Mouse (Mus musculus): ENCODE measurements around the gene Tpgs1.

Gene Tpgs1

DNA sequence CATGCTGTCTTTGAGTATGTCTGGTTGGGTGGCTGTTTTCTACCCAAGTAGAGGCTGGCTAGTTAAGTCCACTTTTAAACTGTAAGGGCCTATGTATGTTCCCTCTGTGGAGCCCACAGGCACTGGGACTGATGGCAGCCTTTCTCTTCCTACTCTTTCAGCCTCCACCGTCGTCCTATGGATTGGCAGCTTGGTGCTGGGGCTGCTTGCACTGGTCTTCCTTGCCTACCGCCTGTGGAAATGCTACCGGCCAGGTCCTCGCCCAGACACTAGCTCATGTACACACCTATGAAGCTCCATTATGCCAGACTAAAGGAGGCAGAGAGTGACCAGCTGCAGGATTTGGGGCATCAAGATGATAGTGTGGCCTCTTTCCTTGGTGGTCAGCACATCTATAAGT lies 1.1 kb upstream of the Tpgs1 start:
- no peak for DNase-seq (ENCODE audit: low spot score)

DNA sequence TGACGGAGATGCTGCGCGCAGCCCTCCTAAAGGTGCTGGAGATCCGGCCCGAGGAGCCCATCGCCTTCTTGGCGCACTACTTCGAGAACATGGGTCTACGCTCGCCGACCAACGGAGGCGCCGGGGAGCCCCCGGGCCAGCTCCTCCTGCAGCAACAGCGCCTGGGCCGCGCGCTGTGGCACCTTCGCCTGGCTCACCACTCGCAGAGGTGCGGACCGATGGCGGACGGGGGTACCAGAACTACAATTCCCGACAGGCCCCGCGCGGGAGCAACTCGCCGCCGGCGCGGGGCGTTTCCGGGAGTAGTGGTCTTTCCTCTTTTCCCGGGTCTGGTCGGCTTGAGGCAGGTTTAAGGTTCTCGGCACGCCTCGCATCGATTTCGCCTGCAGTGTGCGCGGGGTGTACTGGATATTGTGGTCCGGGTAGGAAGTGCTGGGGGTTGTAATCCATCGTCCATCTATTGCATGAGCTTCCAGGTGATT lies 448 bp downstream of the Tpgs1 start:
- peak; percentile 45 for DNase-seq (ENCODE audit: low spot score)

DNA sequence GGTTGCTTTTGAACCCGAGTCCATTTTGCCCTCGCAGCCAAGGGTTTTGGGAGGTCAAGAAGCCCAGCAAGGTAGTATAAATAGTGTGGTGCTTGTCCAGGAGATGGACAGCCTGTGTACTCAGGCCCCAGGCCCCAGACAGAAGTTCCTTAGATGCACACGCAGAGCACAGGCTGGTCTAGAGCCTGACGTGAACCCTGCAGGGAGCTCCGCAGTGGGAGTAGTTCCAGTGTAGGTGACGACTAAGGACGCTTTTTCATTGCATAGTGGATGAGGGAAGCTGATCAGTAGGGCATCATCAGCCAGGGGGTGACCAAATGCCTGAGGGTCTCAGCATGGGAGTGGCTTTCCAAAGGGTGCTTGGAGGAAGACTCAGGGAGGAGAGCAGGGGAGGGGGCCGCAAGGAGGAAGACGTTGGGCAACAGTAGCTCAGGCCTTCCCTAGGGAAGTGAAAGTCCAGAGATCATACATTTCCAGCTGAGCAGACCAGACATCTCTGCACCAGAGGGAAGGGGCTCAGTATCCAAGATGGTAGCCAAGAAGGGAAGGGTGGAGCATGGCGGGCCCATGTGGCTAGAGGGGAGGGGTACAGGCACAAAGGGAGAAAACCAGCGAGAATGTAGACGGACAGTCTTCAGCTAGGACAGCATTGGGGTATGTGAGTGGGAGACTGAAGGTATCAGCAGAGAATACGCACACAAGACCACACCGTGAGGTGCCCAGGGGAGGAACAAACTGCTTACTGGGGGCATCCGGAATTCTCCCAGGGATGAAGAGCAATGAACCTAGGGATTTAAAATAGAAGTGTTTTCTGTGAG lies 1.1 kb downstream of the Tpgs1 start:
- DNase-seq (ENCODE audit: low spot score), result no peak

DNA sequence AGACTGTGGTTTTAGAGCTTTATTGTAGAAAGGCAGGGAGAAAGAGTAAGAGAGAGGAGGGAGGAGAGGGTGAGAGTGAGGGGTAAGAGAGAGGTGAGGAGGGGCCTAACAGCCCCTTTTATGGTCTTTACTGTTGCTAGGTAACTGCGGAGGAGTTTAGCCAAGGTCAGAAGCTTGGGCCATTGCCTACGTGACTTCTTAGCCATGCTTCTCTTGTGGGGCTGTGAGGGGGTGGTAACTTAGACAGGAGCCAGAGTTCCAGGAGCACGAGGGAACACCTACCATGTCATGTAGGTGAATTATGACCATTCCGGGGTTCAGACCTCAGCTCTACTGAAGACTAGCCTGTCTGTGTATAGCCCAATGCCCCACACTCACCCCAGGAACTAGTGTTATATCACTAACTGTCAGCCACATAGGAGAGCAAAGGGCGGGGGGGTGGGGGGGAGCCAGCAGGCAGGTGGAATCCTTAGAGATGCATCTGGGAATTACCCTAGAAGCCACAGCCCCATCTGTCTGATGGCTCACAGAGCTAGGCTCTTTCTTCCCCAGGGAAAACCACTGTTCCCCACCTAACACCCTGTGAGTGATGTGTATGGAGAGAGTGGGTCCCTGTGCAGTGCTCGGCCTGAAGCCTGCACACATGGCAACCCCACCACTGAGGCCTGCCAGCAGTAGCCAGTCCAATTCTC lies 2.4 kb downstream of the Tpgs1 start:
- no peak for DNase-seq (ENCODE audit: low spot score)

DNA sequence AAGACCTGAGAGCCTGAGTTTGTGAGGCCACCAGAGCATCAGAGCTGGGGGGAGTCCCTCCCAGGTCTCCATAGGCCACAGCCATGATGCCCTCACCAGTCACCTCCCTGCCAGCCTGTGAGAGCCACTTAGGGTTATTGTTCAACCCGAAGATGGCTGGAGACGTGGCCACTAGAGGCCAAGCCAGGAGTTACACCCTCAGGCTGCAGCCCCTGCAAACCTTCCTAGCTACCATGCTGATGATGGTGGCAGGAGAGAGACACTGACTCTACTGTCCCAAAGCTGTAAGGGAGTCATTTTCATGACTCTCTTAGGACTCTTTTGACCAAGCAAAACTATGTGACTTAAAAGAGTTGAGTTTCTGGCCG lies 2.9 kb downstream of the Tpgs1 start:
- DNase-seq (ENCODE audit: low spot score), result no peak

DNA sequence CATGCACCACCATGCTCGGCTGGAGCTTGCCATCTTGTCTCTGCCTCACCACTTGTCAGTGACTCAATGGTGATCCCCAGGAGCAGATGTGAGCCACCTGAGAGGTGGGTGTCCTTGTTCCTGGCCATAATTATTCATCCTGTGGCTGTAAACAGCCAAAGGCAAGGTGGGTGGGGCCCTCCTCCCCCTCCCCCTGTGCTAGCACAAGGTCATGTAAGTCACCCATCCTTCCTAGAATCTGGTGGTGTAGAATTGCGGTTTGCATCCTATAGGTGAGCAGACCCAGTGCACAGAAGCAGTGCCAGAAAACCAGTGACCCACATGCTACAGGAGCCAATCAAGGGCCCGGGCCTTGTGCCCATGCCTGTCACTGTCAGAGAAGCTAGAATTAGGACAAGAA lies 3.9 kb downstream of the Tpgs1 start:
- no peak for DNase-seq (ENCODE audit: low spot score)

DNA sequence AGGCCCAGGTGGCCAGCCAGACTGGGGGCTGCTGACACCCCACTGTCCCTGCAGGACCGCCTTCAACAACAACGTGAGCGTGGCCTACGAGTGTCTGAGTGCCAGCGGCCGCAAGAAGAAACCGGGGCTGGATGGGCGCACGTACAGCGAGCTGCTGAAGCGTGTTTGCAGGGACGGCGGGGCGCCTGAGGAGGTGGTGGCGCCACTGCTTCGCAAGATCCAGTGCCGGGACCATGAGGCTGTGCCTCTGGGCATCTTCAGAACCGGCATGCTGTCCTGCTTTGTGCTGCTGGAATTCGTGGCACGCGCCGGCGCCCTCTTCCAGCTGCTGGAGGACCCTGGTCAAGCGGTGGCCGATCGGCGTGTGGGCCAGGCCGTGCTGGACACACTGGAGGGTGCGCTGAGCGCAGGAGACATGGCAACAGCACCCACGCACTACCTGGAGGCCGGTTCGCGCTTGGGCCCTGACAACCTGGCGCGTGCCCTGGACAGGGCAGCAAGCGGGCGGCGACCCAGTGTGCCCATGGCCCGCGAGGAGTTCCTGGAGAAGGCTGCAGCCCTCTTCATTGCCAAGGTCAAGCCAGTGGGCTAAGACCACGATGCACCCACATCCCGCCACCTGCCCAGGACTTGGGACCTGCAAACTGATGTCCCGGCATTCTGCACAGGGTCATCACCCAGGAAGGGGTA lies 6.3 kb downstream of the Tpgs1 start:
- no peak for DNase-seq (ENCODE audit: low spot score)

DNA sequence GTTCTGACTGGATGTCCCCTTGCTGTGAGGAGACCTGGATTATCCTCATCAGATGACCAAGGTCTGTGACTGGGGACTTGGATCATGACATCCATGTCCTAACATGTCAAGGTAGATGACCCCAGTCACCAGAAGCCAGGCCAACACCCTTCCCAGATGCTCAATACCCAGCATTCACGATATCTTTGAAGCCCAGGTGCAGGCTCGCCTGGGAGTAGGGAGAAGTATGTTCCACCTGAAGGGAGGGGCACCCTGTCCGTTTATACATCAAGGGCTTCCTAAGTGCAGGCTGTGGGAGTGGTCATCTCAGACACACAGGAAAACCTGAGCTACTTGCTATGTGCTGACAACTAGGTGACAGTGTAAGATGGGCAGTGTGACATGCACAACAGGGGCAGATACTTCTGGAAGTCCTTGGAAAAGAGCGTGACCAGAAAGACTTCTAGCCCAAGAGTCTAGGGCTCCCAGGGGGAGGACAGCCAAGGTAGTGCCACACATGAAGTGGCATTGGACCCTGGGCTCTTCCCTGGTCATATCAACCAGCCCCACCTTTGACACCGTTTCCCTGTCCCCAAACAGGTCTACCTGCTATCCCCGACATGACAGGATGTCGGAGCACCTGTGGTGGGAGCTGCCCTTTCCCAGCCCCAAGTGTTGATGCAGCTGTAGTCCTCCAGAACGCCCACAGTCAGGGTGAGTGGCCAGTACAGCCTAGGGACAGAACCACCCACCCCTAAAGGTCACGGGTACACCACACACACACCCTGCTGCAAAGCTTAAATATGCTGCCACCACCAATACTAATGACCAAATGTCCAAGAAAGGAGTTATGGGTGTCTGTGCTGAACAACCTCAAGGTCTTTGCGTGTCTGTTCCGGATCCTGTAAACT lies 11.7 kb downstream of the Tpgs1 start:
- DNase-seq (ENCODE audit: low spot score), result no peak

DNA sequence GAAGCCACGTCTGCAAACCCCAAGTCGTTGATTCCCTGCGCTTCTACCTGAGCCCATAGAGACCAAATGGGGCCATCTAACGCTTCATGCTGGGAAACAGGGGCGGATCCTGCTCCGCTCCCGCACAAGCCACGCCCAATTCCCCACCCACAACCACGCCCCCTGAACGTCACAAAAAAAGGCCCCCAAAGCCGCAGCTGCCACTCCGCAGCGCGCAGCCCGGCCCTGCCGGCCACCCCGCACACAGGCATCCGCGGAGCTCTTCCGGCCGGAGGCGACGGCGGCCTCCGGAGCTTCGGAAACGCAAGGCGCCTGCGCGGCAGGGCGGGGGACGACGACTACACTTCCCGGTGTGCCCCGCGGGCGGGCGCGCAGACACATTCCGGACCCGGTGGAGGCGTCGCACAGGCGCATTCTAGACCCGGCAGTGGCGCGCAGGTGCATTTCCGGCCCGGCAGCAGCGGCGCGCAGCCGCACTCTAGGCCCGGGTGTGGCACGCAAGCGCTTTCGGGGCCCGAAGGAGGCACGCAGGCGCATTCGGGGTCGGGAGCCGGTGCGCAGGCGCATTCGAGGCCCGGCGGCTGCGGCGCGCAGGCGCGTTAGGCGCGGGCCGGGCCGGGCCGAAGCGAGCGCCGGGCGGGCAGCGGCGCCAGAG lies 12.5 kb downstream of the Tpgs1 start, which contains the start of gene Cdc34:
TSS of gene Cdc34 (plus strand) at position 605 of the 655 bp plus-strand sequence.
- peak; percentile 100 for DNase-seq (ENCODE audit: low spot score)

DNA sequence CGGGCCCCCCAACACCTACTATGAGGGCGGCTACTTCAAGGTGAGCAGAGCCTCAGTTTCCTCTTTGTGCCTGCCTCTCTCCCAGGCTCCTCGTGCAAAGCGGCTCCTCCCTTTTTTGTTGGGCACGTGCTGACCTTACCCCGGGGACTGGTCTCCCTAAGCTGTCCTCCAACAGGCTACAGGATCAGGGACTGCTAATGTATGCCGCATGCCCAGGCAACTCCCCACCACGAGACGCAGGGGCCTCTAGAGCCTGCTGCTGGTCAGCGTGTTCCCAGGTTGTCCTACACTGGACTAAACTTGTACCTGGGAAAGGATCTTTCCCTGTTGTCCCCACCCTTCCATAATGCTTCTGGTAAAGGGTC lies 13.4 kb downstream of the Tpgs1 start:
- no peak for DNase-seq (ENCODE audit: low spot score)

DNA sequence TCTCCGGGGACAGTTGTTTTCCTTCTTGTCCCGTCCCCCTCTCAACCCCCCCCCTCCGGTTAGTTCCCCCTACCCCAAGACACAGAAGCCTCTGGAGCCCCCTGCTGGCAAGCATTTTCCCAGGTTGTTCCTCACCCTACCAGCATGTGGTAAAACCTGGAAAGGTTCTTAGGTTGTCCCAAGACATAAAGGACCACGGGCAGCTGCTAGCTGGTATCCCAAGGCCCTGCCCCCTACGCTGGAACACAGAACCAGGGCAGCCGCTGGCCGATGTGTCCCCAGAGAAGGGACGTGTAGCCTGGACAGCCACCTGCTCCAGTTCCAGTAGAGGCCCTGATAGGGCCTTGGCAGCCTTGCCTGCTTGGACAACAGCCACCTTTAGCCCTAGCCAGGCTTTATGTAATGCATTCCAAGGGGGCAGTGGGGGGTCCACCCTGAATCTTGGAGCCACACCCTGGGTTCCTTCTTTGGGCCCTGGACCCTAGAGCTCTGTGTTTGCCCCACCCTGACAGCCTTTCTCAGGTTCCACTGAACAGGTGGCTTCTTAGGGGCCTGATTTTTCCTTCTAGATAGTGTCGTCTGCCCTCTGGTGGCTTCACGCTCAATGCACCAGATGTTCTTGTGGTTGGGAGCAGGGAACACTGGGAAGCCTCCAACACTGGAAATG lies 13.9 kb downstream of the Tpgs1 start:
- DNase-seq (ENCODE audit: low spot score), result no peak

DNA sequence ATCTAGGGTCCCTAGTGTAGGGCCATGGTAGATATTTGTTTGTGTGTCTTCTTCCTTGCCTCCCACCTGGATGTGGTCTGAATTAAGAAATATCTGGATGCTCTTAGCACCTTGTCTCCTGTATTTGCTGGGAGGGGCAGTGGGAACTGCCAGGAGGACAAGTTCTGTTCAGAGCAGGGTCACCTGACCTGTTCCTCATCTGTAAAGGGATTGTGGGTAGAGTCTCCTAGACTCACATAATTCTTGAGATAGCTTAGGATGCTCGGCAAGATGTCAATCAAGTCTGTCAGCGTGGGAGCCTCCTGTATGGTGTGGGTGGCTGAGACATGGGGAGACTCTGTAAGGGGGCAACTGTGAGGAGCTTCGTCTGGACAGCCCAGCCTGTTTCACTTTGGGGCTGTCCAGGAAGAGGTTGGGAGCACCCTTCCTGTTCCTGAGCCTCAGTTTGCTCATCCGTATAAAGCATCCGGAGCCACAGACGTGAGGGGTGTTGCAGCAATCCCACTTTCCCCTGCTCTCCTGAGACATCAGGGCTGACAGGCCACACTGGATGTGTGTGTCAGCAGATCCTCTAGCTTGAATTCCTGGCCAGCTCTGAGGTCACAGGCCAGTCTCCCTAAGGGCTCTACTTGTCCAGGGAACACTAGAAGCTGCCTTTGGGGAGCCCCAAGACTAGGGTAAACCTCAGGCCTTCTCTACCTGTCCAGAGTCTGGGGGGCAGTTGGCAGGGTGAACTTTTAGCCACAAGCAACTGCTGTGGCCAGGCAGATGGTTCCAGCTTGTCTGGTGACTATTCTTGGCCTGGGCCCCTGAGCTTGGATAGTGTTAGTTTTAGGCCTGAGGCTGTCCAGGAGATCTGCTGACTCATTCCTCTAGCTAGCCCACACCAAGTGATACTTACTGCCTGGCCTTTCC lies 14.8 kb downstream of the Tpgs1 start:
- no peak for DNase-seq (ENCODE audit: low spot score)

DNA sequence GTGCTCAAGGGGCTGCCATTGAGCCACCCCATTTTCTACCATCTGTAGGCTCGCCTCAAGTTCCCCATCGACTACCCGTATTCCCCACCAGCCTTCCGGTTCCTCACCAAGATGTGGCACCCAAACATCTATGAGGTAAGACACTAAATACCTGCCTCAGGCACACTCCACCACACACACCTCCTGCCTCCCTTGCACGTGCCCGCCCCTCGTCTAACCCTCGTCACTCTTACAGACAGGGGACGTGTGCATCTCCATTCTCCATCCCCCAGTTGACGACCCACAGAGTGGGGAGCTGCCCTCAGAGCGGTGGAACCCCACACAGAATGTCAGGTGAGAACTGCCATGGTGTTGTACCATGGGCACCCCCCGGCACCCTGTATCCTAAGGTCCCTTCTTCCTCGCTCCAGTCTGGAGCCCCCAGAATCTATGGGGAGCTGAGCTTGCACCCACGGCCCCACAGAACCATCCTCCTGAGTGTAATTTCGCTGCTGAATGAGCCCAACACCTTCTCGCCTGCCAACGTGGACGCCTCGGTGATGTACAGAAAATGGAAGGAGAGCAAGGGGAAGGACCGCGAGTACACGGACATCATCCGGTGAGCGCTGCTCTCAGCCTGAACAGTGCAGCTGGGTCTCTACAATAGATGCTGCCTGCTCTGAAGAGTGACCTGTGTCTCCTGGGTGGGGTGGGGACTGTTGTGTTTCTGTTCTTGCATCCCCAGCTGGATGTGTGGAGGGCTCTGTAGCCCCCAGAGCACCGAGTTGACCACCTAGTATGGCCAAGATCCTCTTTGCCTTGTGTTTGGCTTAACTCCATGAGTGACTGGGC lies 15.8 kb downstream of the Tpgs1 start:
- no peak for DNase-seq (ENCODE audit: low spot score)

DNA sequence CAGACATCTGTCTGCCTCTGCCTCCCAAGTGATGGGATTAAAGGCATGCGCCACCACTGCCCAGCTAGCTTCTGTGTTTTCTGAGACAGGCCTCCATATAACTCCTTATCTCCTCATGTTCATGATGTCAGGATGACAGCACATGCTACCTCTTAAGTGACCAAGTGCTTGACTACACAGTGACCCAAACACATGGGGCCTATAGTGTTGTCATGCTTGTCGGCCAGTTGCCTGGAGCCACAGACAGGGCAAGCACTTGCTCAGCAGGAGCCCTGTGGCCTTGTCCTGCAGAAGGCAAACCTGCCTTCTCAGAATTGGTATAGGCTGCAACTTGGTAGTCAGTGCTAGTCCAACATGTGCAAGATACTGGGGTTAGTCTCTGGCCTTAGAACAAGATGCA lies 17.1 kb downstream of the Tpgs1 start:
- no peak for DNase-seq (ENCODE audit: low spot score)

DNA sequence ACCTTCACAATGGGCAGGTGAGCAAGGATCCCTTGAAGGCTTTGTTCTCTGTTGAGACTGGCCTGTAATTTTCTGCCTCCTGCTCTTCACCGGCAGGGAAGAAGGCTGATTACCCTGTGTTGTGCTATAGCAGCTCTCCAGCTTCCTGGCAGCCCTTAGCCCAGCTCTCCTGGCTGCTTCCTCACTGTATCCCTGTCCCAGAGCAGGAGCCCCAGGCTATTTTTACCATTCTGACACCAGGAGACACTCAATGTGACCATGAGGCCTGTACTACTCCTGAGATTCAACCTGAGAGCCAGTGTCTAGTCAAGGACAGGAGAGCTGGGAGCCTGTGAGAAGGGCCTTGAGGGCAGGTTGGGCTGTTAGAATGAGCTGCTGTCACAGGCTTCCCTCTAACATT lies 17.5 kb downstream of the Tpgs1 start:
- no peak for DNase-seq (ENCODE audit: low spot score)

DNA sequence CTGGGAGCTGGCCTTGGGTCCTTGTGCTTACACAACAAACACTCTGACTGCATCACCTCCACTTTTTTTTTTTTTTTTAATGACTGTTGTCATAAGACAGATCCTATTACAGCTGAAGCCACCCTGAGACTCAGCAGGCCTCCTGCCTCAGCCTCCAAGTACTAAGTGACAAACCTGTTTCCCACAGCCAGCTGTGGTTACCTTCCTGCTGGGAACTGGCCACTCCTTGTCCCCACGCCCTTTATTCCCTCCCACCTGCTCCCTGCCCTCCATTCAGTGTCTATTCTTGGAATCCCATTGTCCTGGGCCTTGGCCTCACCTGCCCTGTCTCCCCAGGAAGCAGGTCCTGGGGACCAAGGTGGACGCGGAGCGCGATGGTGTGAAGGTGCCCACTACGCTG lies 18.3 kb downstream of the Tpgs1 start:
- no peak for DNase-seq (ENCODE audit: low spot score)

DNA sequence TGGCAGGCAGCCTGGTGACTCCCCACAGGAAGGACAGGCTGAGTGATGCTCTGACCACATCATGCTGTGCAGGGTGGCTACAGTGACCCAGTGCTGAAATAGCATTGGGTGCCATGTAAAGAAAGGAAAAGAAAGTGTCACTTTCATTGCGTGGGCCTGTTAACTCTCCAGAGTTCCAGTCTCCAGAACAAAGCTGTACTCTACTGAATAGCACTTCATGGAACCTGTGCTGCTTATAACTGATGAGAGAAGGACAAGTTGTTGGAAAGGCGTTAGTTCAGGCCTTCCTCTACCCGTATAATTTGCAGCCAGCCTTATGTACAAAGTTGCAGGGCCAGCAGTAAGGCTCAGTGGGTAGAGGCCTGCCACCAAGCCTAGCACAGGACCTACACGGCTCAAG lies 19.6 kb downstream of the Tpgs1 start, which contains the start of gene Gzmm:
TSS of gene Gzmm (plus strand) at position 301 of the 400 bp plus-strand sequence.
- DNase-seq (ENCODE audit: low spot score), result no peak

DNA sequence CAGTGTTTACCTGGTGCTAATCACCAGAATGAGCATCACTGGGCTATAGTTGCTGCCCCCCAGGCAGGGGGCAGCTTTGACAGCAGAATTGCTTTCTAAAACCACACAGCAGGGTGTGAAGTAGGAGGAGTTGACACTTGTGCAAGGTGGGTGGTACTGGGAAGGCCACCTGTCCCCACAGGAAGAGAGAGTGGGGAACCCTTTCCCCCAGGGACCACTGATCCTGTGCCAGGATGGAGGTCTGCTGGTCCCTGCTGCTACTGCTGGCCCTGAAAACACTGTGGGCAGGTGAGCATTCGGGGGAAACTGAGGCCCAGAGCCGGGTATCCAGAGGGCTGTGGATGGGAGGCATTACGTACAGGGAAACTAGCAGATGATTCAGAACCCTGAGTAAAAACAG lies 20.0 kb downstream of the Tpgs1 start:
- DNase-seq (ENCODE audit: low spot score), result no peak

Measured in ovary, adult 18-20 months (tissue).